In the genomic region with DNA sequence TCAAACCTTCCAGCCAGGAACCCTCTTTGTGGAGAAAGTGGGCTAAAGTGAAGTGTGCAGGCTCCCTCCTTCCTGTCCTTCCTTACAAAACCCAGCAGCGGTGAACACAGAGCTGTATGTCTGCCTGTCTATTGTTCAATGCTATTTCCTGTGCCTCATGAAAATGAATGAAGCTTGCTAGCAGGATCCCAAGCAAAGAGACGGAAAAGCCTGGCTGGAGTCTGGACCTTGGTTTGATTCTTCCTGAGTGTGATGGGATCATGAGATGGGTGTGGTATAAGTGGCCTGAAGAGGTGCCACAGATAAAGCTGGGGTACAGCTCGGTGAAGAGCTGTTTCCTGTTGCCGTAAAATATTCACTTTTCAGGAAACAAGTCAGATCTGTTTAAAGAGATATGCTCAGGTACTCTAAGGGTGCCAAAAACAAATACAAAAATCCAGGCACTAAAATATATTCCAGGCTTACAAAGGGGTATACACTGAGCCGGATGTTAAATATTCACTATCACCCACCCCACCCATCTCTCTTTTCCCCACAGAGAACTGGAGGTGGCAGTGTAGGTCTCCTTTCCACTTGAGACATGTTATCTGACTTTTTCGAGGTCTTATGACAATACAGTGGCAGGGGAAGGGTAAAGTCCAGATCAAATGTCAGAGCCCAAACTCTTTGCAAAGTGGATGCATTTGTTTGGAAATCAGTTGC, we compare ENCODE assay signal across 8 mouse cellular contexts.
DNase-seq lines count a peak whose midpoint lies in the region; ATAC-seq lines count a peak whose summit lies in the region.

No protein-coding gene starts in this region.

- H3K4me3 ChIP-seq in brown adipose tissue, adult 24 weeks (ENCODE audit: insufficient read depth, low read depth, low read length) = no peak overlapping the region
- no peak overlapping the region for H3K4me3 ChIP-seq in intestine, embryonic 14.5 days (ENCODE audit: low read depth, low read length)

- H3K9me3 ChIP-seq in intestine, embryonic 14.5 days (ENCODE audit: control insufficient read depth, low read length) = no peaks in the 10 kb centered on the region

- peak; percentile 98 for DNase-seq in heart, adult 11 months
- no peak for DNase-seq in intestine, embryonic 14.5 days (ENCODE audit: low spot score)
- DNase-seq in lung, postnatal 25 days (ENCODE audit: low spot score) = peak; percentile 59
- DNase-seq in cerebellum, postnatal 4 days (ENCODE audit: low spot score in 2 of 2) = no peak
- DNase-seq in urinary bladder, adult 18-20 months (ENCODE audit: low spot score in 2 of 2) = no peak
- DNase-seq in left cerebral cortex, postnatal 36 days (ENCODE audit: low spot score in 2 of 2) = no peak
- no peak for DNase-seq in frontal cortex, postnatal 25 days (ENCODE audit: low spot score in 2 of 2)

- ATAC-seq in intestine, embryonic 14.5 days (replicated peaks; ENCODE audit: low FRiP score, low TSS enrichment, low read depth) = 0 out of 2 replicates have a peak, but pooled peaks have one; percentile 61

- peak overlapping the region; percentile 76 for H3K27ac ChIP-seq in brown adipose tissue, adult 24 weeks (replicated peaks; ENCODE audit: low read depth, low read length)
- H3K27ac ChIP-seq in intestine, embryonic 14.5 days (ENCODE audit: low read depth) = no peak overlapping the region; the same call in 1 of the 2 replicates

- 36% methylated on average over 6 of the region's 6 CpGs for WGBS in intestine, embryonic 14.5 days

- no peak overlapping the region; the same call in 1 of the 2 replicates for H3K4me2 ChIP-seq in intestine, embryonic 14.5 days (ENCODE audit: low read length)

- no peak overlapping the region for H3K9ac ChIP-seq in intestine, embryonic 14.5 days (ENCODE audit: low read length)

- intact Hi-C loops in left cerebral cortex, postnatal 36 days (cut with DNase I) = no loop called here

- H3K36me3 ChIP-seq in intestine, embryonic 14.5 days (ENCODE audit: control insufficient read depth, insufficient read depth, low read length) = no peaks in the 10 kb centered on the region

- H3K4me1 ChIP-seq in brown adipose tissue, adult 24 weeks (ENCODE audit: control insufficient read depth, insufficient read depth, insufficient read length, low read length) = peaks cover 27% of the 10 kb centered on the region
- H3K4me1 ChIP-seq in intestine, embryonic 14.5 days (replicated peaks; ENCODE audit: control insufficient read depth, insufficient read depth, low read length) = peaks cover 13% of the 10 kb centered on the region

- no peaks in the 10 kb centered on the region for H3K27me3 ChIP-seq in intestine, embryonic 14.5 days (replicated peaks; ENCODE audit: control insufficient read depth, insufficient read depth, low read length)

Comparison
In these comparisons a context has a peak if more than half of its experiments do, and no peak if none do; other contexts are left out.
1. DNase-seq: peak in heart, adult 11 months (single experiment) and lung, postnatal 25 days (single experiment); none in intestine, embryonic 14.5 days (single experiment), cerebellum, postnatal 4 days (0 of 2), urinary bladder, adult 18-20 months (0 of 2), left cerebral cortex, postnatal 36 days (0 of 2) and frontal cortex, postnatal 25 days (0 of 2).